12 mouse cellular contexts compared by ENCODE assay signal in the genomic region with DNA sequence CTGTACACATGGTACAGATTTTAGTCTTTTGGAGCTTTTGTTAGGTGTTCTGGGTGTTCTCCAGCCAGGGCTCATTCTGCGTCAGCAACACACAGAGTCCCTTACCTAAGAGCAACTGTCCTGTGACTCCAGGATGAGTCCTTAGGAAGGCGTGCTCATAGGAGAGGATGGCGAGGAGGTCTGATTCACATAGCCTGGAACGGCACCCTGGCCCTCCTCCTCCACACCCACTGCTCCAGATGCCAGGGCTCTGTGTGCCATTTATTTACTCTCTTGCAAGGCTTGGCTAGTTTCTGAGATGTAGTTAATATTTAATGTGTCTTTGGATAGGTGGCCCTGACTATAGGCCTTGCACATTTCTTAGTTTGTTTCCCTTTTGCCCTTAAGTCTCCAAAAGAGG. TPM values are rescaled to one million over a fixed set of nuclear protein-coding genes. Genes with fewer than 3 reads are reported as not detected.
DNase-seq lines count a peak whose midpoint lies in the region; ATAC-seq and TF ChIP-seq lines count a peak whose summit lies in the region.
"Had no signal": no experiment of that assay in that cellular context is flagged by ENCODE, and none has a peak within 500 bp of the region (broad histone marks: within the 10 kb centered on the region; RNA-seq: fewer than 3 reads in every experiment).

No protein-coding gene starts in this region.

- no peaks in the 10 kb centered on the region for H3K9me3 ChIP-seq in megakaryocyte, embryonic 14.5 days
- no peaks in the 10 kb centered on the region for H3K9me3 ChIP-seq in liver, embryonic 14.5 days (ENCODE audit: control insufficient read depth, low read length)
- H3K9me3 ChIP-seq in midbrain, embryonic 10.5 days (replicated peaks): no peaks in the 10 kb centered on the region
- H3K9me3 ChIP-seq: midbrain, embryonic 12.5 days had no signal

- peak overlapping the region; percentile 69 for H3K27ac ChIP-seq in liver, embryonic 14.5 days
- peak overlapping the region; percentile 88 for H3K27ac ChIP-seq in small intestine, adult 2 months (ENCODE audit: insufficient read depth, low read depth, low read length)
- H3K27ac ChIP-seq in midbrain, embryonic 10.5 days (replicated peaks): no peak overlapping the region
- H3K27ac ChIP-seq: midbrain, embryonic 12.5 days had no signal

- DNase-seq in kidney, adult 8-10 months: peak; percentile 70 to 89
- DNase-seq in liver, embryonic 14.5 days (ENCODE audit: low read depth in 3 of 3, low spot score in 3 of 3): no peak
- DNase-seq in retina, embryonic 14.5 days (ENCODE audit: low spot score): no peak
- no peak for DNase-seq in midbrain, embryonic 10.5 days (ENCODE audit: low spot score)
- DNase-seq: cerebellum, postnatal 10 days; thymus, postnatal 14 days had no signal

- peak overlapping the region; percentile 89 for H3K4me2 ChIP-seq in liver, embryonic 14.5 days (ENCODE audit: low read depth)
- H3K4me2 ChIP-seq: midbrain, embryonic 12.5 days had no signal

- TF ChIP-seq POLR2A in small intestine, adult 2 months (IDR thresholded peaks at IDR 0.05; ENCODE audit: low read depth, low read length): peak; percentile 67; the same call in 1 of the 2 replicates

- no peaks in the 10 kb centered on the region for H3K27me3 ChIP-seq in megakaryocyte, embryonic 14.5 days (replicated peaks)
- H3K27me3 ChIP-seq in liver, embryonic 14.5 days (ENCODE audit: control insufficient read depth, insufficient read depth, low read length): no peaks in the 10 kb centered on the region
- H3K27me3 ChIP-seq in small intestine, adult 2 months (ENCODE audit: control insufficient read depth, insufficient read depth, low read length): no peaks in the 10 kb centered on the region
- H3K27me3 ChIP-seq in midbrain, embryonic 10.5 days (ENCODE audit: low read depth, poor library complexity, severe bottlenecking): no peaks in the 10 kb centered on the region
- H3K27me3 ChIP-seq: midbrain, embryonic 12.5 days had no signal

- peaks cover 92% of the 10 kb centered on the region for H3K4me1 ChIP-seq in megakaryocyte, embryonic 14.5 days
- peaks cover 59 to 67% of the 10 kb centered on the region in 2 experiments for H3K4me1 ChIP-seq in liver, embryonic 14.5 days (replicated peaks; ENCODE audit: control insufficient read depth in 2 of 2, insufficient read depth in 2 of 2, low read length in 1 of 2)
- peaks cover 25% of the 10 kb centered on the region; the same call in 1 of the 2 replicates for H3K4me1 ChIP-seq in small intestine, adult 2 months (ENCODE audit: control insufficient read depth, insufficient read depth, insufficient read length, low read length)
- peaks cover 10% of the 10 kb centered on the region for H3K4me1 ChIP-seq in midbrain, embryonic 10.5 days

- WGBS in liver, embryonic 14.5 days (ENCODE audit: insufficient replicate concordance): 73% methylated on average over 4 of the region's 4 CpGs
- 32% methylated on average over 4 of the region's 4 CpGs for WGBS in small intestine, adult 2 months
- WGBS in midbrain, embryonic 10.5 days: 88% methylated on average over 4 of the region's 4 CpGs

- no peak for ATAC-seq in megakaryocyte, adult 5-6 weeks (ENCODE audit: poor library complexity, severe bottlenecking)
- no peak for ATAC-seq in liver, embryonic 14.5 days (ENCODE audit: insufficient read depth)
- no peak for ATAC-seq in CD4-positive, CD25-positive, alpha-beta regulatory T cell, adult 4 months

- TF ChIP-seq CTCF in liver, embryonic 14.5 days (IDR thresholded peaks at IDR 0.05; ENCODE audit: low read depth): no peak
- no peak for TF ChIP-seq CTCF in small intestine, adult 2 months (IDR thresholded peaks at IDR 0.05; ENCODE audit: extremely low read depth, insufficient read length, insufficient replicate concordance, low read depth, low read length)

- peak overlapping the region; percentile 62 for H3K9ac ChIP-seq in liver, embryonic 14.5 days (replicated peaks)
- H3K9ac ChIP-seq: midbrain, embryonic 12.5 days had no signal

- H3K4me3 ChIP-seq in megakaryocyte, embryonic 14.5 days (replicated peaks): peak overlapping the region; percentile 2
- H3K4me3 ChIP-seq in liver, embryonic 14.5 days (ENCODE audit: insufficient read depth in 1 of 2, low read depth in 2 of 2, low read length in 2 of 2): peak overlapping the region; percentile 67 to 86
- H3K4me3 ChIP-seq in small intestine, adult 2 months (ENCODE audit: low read depth, low read length): peak overlapping the region; percentile 57
- no peak overlapping the region for H3K4me3 ChIP-seq in midbrain, embryonic 10.5 days
- H3K4me3 ChIP-seq: midbrain, embryonic 12.5 days had no signal

- peaks cover 64% of the 10 kb centered on the region for H3K36me3 ChIP-seq in megakaryocyte, embryonic 14.5 days (replicated peaks; ENCODE audit: low read length)
- peaks cover 11% of the 10 kb centered on the region for H3K36me3 ChIP-seq in liver, embryonic 14.5 days (replicated peaks; ENCODE audit: control insufficient read depth, insufficient read depth, low read depth)
- peaks cover 15% of the 10 kb centered on the region for H3K36me3 ChIP-seq in small intestine, adult 2 months (ENCODE audit: control insufficient read depth, insufficient read depth, low read length)
- no peaks in the 10 kb centered on the region for H3K36me3 ChIP-seq in midbrain, embryonic 10.5 days
- H3K36me3 ChIP-seq: midbrain, embryonic 12.5 days had no signal

- no peak for TF ChIP-seq EP300 in liver, embryonic 14.5 days (IDR thresholded peaks at IDR 0.05; ENCODE audit: low read depth)

RNA-seq across cellular contexts. Expression of a gene that starts 1.9 kb away (rescaled TPM):
- 4.5 and 39.9 TPM in 2 replicates for polyA plus RNA-seq in megakaryocyte, embryonic 14.5 days (2012; ENCODE audit: insufficient read depth, low replicate concordance)
- total RNA-seq in megakaryocyte, adult 5-6 weeks (2015): 0.54 and 0.87 TPM in 2 replicates
- total RNA-seq in megakaryocyte, adult 5-6 weeks (2017): 0.11 and 0.33 TPM in 2 replicates
- 3.6 and 3.7 TPM in 2 replicates for polyA plus RNA-seq in liver, embryonic 14.5 days (2012; rRNA removed)
- polyA plus RNA-seq in liver, embryonic 14.5 days (2014; fragmentation: Nextera tagmentation; extraction: Ambion mirVana): 5.3 and 8.7 TPM in 2 replicates
- 15.1 and 64.1 TPM in 2 replicates for polyA plus RNA-seq in small intestine, adult 2 months (2012; rRNA removed)
- 0.42 TPM in 2 replicates for polyA plus RNA-seq in midbrain, embryonic 10.5 days (2016; fragmentation: Nextera tagmentation; extraction: Ambion mirVana)
- polyA plus RNA-seq in CD4-positive, CD25-positive, alpha-beta regulatory T cell, adult 4 months (2017; shearing (Covaris generic)): under 1 TPM in 1 of 2 experiments, not detected in 1; 0.15 TPM

RNA-seq across cellular contexts. Expression of a gene that starts 4.6 kb away (rescaled TPM):
- polyA plus RNA-seq in megakaryocyte, embryonic 14.5 days (2012; ENCODE audit: insufficient read depth, low replicate concordance): 1.8 and 2.5 TPM in 2 replicates
- 2.8 and 4.4 TPM in 2 replicates for total RNA-seq in megakaryocyte, adult 5-6 weeks (2015)
- total RNA-seq in megakaryocyte, adult 5-6 weeks (2017): 7.2 and 8.0 TPM in 2 replicates
- polyA plus RNA-seq in liver, embryonic 14.5 days (2012; rRNA removed): 6.4 and 7.2 TPM in 2 replicates
- 1.7 and 3.6 TPM in 2 replicates for polyA plus RNA-seq in liver, embryonic 14.5 days (2014; fragmentation: Nextera tagmentation; extraction: Ambion mirVana)
- 4.2 and 9.6 TPM in 2 replicates for polyA plus RNA-seq in small intestine, adult 2 months (2012; rRNA removed)
- 5.5 and 8.1 TPM in 2 replicates for polyA plus RNA-seq in midbrain, embryonic 10.5 days (2016; fragmentation: Nextera tagmentation; extraction: Ambion mirVana)
- polyA plus RNA-seq in CD4-positive, CD25-positive, alpha-beta regulatory T cell, adult 4 months (2017; shearing (Covaris generic)): 1 to 10 TPM; 2.2 to 5.2 TPM

RNA-seq across cellular contexts. Expression of a gene that starts 16.5 kb away (rescaled TPM):
- 0.95 and 2.4 TPM in 2 replicates for polyA plus RNA-seq in megakaryocyte, embryonic 14.5 days (2012; ENCODE audit: insufficient read depth, low replicate concordance)
- 10.3 and 10.7 TPM in 2 replicates for total RNA-seq in megakaryocyte, adult 5-6 weeks (2015)
- 8.4 and 8.8 TPM in 2 replicates for total RNA-seq in megakaryocyte, adult 5-6 weeks (2017)
- polyA plus RNA-seq in liver, embryonic 14.5 days (2012; rRNA removed): 4.3 and 5.8 TPM in 2 replicates
- 19.0 and 22.8 TPM in 2 replicates for polyA plus RNA-seq in liver, embryonic 14.5 days (2014; fragmentation: Nextera tagmentation; extraction: Ambion mirVana)
- polyA plus RNA-seq in small intestine, adult 2 months (2012; rRNA removed): 0.50 and 1.5 TPM in 2 replicates
- 11.5 and 16.6 TPM in 2 replicates for polyA plus RNA-seq in midbrain, embryonic 10.5 days (2016; fragmentation: Nextera tagmentation; extraction: Ambion mirVana)
- 10 to 100 TPM; 20.7 to 21.8 TPM for polyA plus RNA-seq in CD4-positive, CD25-positive, alpha-beta regulatory T cell, adult 4 months (2017; shearing (Covaris generic))

RNA-seq across cellular contexts. Expression of a gene that starts 18.1 kb away (rescaled TPM):
- polyA plus RNA-seq in megakaryocyte, embryonic 14.5 days (2012; ENCODE audit: insufficient read depth, low replicate concordance): not detected in 2 replicates
- 0.11 TPM in 1 of 2 replicates, not detected in the other for total RNA-seq in megakaryocyte, adult 5-6 weeks (2015)
- not detected in 2 replicates for total RNA-seq in megakaryocyte, adult 5-6 weeks (2017)
- polyA plus RNA-seq in liver, embryonic 14.5 days (2012; rRNA removed): not detected in 2 replicates
- not detected in 2 replicates for polyA plus RNA-seq in liver, embryonic 14.5 days (2014; fragmentation: Nextera tagmentation; extraction: Ambion mirVana)
- not detected in 2 replicates for polyA plus RNA-seq in small intestine, adult 2 months (2012; rRNA removed)
- not detected in 2 replicates for polyA plus RNA-seq in midbrain, embryonic 10.5 days (2016; fragmentation: Nextera tagmentation; extraction: Ambion mirVana)
- polyA plus RNA-seq in CD4-positive, CD25-positive, alpha-beta regulatory T cell, adult 4 months (2017; shearing (Covaris generic)): not detected
- polyA plus RNA-seq: hindbrain, embryonic 11.5 days; midbrain, embryonic 12.5 days had no signal

Comparison
In these comparisons a context has a peak if more than half of its experiments do, and no peak if none do; other contexts are left out.
1. DNase-seq: peak in kidney, adult 8-10 months (2 of 2); none in liver, embryonic 14.5 days (0 of 3), retina, embryonic 14.5 days (single experiment) and midbrain, embryonic 10.5 days (single experiment).